Mouse (Mus musculus) T-cell, adult 2 months (primary cell): ENCODE data around the gene Usp1.
A peak's percentile ranks its signal among the peaks of the same experiment; 100 is the strongest.
"Not testable (repeated sequence)": the region's sequence is repeated elsewhere in the genome, so short reads cannot be mapped to it uniquely, and the experiment has no call there.

Experiments
- DNase-seq: peaks from one replicate; pipeline ENCODE4 v3.0.0; 2022; ENCODE audit warnings: low spot score

Usp1 gene

GRCm38 (mm10) chr4:98923568-98924070 lies at the start of gene Usp1:
TSS of gene Usp1 (plus strand) at chr4:98923810.
- no peak for DNase-seq

GRCm38 (mm10) chr4:98882706-98883105 lies 40.9 kb upstream of the Usp1 start:
- no peak for DNase-seq

- no peak for DNase-seq
Observed at GRCm38 (mm10) chr4:98886377-98886776, 37.2 kb upstream of the Usp1 start.

- no peak for DNase-seq
Observed at GRCm38 (mm10) chr4:98887148-98887547, 36.5 kb upstream of the Usp1 start.

- DNase-seq, result no peak
Observed at GRCm38 (mm10) chr4:98910246-98910645, 13.4 kb upstream of the Usp1 start.

GRCm38 (mm10) chr4:98917724-98918123 lies 5.9 kb upstream of the Usp1 start:
- DNase-seq, result no peak

- DNase-seq, result no peak
Observed at GRCm38 (mm10) chr4:98918204-98918603, 5.4 kb upstream of the Usp1 start.

GRCm38 (mm10) chr4:98920896-98921295 lies 2.7 kb upstream of the Usp1 start:
- no peak for DNase-seq

- DNase-seq, result no peak
Observed at GRCm38 (mm10) chr4:98922061-98922642, 1.5 kb upstream of the Usp1 start.

GRCm38 (mm10) chr4:98922643-98923567 lies 705 bp upstream of the Usp1 start:
- DNase-seq, result peak; percentile 98

GRCm38 (mm10) chr4:98924071-98924905 lies 678 bp downstream of the Usp1 start:
- no peak for DNase-seq

GRCm38 (mm10) chr4:98924906-98925178 lies 1.2 kb downstream of the Usp1 start:
- DNase-seq, result no peak

GRCm38 (mm10) chr4:98925250-98925781 lies 1.7 kb downstream of the Usp1 start:
- no peak for DNase-seq

GRCm38 (mm10) chr4:98936036-98936435 lies 12.4 kb downstream of the Usp1 start:
- no peak for DNase-seq

GRCm38 (mm10) chr4:98938210-98938609 lies 14.6 kb downstream of the Usp1 start:
- DNase-seq, result not testable (repeated sequence)

- no peak for DNase-seq
Observed at GRCm38 (mm10) chr4:98950563-98950962, 27.0 kb downstream of the Usp1 start.

GRCm38 (mm10) chr4:98955986-98956385 lies 32.4 kb downstream of the Usp1 start:
- no peak for DNase-seq

GRCm38 (mm10) chr4:98960243-98960642 lies 36.6 kb downstream of the Usp1 start:
- no peak for DNase-seq

- DNase-seq, result no peak
Observed at GRCm38 (mm10) chr4:98969946-98970345, 46.3 kb downstream of the Usp1 start.

GRCm38 (mm10) chr4:98975741-98976140 lies 52.1 kb downstream of the Usp1 start:
- no peak for DNase-seq

GRCm38 (mm10) chr4:98978288-98978687 lies 54.7 kb downstream of the Usp1 start:
- DNase-seq, result not testable (repeated sequence)

GRCm38 (mm10) chr4:98978693-98979092 lies 55.1 kb downstream of the Usp1 start:
- DNase-seq, result no peak
